Mouse (Mus musculus) spleen, adult 12 weeks (tissue): ENCODE measurements around the gene Arsg.

Experiments
- DNase-seq: peaks from one replicate; pipeline ENCODE4 v3.0.0; 2022; ENCODE audit warnings: low spot score

Arsg gene

DNA sequence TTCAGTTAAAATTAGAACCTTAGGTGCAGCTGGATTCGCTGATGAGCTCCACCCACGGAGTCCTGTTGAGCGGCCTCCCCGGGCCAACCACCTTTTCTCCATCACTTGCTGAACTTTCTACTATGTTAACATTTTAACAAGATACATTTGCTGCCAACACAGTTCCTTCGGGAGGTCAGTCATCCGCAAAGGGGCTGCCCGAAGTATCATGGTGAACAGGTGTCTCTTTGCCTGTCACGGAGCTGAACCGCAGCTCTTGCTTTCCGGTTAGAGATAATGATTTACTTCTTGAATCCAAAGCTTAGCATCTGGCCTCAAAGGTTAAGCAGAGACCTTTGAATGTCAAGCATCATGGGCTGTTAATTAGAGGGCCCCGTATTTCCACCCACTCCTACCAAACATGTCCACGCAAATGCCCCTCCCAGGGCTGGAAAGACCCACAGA lies 72.5 kb downstream of the Arsg start:
- no peak for DNase-seq

DNA sequence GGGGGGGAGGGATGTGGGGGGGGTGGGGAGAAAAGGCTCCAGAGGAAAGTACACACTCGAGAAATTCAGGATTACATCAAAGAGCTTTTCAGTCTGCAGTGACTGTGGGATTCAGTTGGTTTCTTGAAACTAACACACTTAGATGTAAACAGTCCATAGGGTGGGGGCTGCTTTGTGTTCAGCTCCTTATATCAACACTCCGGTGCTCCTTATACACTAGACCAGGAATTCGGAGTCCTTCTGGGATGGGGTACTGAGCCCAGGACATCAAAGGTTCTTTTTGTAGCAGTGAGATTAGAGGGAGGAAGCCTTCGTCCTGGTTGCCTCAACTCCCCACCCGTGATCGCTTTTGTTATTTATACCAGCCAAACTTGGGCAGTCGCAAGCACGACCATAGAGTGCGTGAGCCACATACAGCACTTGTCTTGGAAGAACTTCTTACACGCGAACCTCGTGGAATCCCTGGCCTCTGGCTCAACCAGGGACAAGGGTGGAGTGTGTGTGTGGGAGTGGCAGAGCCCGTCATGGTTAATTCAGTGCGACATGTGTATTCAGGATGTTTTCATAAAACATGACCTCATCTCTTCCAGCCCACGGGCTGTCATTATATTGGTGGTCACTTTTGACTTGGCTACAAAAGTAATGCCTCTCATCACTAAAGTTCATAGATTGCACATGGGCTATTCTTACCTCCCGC lies 73.3 kb downstream of the Arsg start:
- no peak for DNase-seq

GRCm38 (mm10) chr11:109547652-109548051 lies 74.5 kb downstream of the Arsg start:
- no peak for DNase-seq

DNA sequence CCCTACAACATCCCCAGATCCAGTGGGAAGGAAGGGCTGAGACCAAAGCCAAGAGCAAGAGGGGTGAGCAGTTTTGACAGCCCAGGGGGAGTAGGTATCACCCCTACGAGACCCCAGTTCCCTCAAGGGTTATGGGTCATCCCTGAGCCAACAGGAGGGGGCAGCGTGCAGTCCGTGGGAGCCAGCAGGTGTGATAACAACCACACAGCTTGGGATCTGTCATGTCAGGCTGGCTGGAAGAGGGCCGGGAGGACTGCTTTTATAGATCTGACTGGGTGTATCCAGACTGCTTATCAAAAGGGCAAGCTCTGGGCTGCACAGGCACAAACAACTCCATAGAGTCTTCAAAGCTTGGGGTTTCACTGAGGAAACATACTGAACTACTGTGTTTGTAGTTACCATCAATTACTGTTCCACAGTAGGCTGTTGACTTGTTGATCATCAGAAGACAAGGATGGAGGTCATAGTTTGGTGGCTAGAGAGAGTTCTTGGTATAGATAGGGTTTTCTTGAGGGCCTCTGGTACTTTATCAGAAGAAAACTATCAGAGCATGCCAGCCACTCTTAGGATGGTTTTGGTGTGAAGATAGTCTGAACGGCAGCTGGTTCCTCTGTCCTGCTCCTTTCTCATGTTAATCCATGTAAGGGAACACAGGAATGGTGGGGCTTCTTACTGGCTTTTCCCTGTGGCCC lies 76.6 kb downstream of the Arsg start:
- DNase-seq: peak; percentile 70

- DNase-seq: no peak
These were observed 80.7 kb downstream of the Arsg start for GRCm38 (mm10) chr11:109553921-109554320.

- DNase-seq: no peak
These were observed 81.3 kb downstream of the Arsg start for GRCm38 (mm10) chr11:109554443-109554842.

- no peak for DNase-seq
These were observed 83.0 kb downstream of the Arsg start for GRCm38 (mm10) chr11:109556130-109556529.

DNA sequence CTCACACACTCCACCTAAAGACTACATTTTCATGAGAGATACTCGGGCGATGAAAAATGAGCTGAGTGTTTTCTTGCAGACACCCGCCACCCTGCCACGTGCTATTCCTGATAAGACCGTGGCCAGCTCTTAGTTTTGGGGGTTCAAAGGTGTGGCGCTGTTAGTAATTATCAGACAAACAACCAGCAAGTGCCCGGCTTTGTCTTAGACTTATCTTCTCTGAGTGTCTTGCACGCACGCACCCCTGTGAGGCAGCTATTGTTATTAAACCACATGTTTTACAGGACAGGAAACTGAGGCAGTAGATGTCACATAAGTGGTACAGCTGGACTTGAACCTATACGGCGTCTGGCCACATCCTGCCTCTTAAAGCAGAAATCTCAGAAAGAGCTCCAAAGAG lies 84.2 kb downstream of the Arsg start:
- DNase-seq: peak; percentile 55

- no peak for DNase-seq
These were observed 86.1 kb downstream of the Arsg start for GRCm38 (mm10) chr11:109559241-109559640.

GRCm38 (mm10) chr11:109560793-109561257 lies 87.7 kb downstream of the Arsg start:
- DNase-seq: peak; percentile 53

DNA sequence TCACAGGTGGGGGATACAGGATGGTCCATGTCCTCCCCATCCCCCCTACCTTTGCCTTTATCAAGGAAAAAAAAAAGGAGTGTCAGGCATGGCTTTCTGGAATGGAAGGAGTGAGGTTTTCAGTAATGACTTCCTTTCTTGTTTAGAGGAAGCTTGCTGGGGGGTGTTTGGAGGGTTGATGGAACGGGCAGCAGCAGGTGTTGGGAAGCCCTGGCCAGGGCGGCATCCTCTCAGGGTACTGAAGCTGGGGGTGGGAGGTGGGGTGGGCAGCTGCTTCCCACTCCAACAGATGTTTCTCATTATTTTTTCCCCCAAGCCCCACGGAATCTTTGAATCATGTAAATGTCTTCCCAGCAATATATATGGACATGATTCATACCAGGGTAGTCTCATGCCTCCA lies 88.3 kb downstream of the Arsg start:
- DNase-seq: no peak

DNA sequence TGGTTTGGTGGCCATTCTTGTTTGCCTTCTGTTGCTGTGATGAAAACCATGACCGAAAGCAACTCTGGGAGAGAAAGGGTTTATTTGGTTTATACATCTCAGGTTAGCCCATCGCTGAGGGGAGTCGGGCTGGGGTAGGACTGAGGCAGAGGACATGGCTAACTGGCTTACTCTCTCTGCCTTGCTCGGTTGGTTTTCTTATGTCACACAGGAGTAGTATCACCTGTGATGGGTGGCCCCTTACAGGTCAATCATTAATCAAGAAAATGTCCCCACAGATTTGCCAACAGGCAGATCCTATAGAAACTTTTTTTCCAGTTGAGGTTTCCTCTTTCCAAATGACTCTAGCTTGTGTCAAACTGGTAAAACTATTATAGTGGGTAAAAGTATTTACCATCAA lies 90.5 kb downstream of the Arsg start:
- no peak for DNase-seq

GRCm38 (mm10) chr11:109564466-109565214 lies 91.5 kb downstream of the Arsg start:
- DNase-seq: no peak

DNA sequence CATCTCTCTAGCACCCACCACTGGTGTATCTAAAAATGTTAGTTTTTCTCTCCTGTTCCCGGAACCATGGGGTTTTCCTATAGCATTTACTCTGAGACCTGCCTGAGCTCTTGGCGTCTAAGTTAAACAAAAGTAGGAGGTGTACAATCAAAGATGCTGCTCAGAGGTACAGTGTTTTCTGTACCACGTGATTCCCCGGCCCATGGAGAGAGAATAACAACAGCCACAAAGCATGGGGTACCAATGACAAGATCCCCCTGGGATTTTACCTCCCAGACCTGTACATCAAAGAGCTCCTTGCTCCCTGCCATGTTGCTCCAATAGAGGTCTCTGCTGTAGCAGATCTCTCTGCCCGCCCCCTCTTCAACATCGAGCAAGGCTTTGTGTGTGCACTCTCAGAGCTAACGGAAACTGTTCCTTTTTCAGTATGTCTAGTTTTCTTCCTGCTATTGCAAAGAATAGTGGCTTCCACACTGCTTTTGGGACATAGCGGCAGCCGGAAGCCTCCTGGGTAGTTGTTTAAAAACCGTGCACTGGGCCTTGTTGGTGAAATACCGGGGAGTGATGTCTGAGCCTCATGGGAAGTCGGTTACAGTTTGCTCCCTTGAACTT lies 95.9 kb downstream of the Arsg start:
- no peak for DNase-seq

DNA sequence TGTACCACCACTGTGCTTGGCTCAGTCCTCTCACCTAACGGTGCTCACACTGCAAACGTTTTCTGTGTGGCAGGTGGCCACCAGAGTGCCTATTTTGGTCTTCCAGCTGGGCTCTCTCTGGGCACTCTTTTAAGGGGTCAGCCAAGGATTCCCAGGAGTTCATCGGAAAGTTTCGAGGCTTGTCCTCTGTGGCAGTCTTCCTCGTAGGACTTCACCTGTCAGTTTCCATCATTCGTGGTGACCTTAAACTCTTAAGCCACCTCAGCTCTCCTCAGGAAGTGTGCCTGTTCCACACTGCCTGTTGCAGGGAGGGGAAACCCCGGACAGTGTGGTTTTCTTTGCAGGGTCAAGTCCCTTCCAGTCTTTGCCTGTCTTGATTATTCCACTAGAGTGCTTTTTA lies 96.6 kb downstream of the Arsg start:
- DNase-seq: no peak

- DNase-seq: no peak
These were observed 98.9 kb downstream of the Arsg start for GRCm38 (mm10) chr11:109572051-109572450.

DNA sequence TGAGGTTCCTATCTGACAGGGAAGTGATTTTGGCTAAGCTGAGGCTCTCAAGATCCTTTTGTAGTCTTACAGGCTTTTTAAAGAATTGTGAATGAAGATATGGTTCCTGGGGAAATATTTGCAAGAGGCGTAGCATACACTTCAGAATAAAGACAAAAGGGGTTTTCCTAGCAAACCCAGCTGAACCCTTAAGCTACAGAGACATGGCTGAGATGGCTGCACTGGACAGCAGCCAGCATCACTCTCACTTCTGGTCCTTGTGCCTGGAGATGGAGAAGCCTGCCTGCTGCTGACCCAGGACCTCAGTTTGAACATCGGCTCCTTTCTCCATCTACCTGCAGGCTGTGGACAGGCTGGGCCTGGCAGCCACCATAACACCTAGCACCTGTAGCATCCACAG lies 101.4 kb downstream of the Arsg start:
- no peak for DNase-seq

- DNase-seq: no peak
These were observed 102.7 kb downstream of the Arsg start for GRCm38 (mm10) chr11:109575832-109576231.

GRCm38 (mm10) chr11:109578536-109578935 lies 105.4 kb downstream of the Arsg start:
- no peak for DNase-seq

GRCm38 (mm10) chr11:109579999-109580398 lies 106.8 kb downstream of the Arsg start:
- DNase-seq: no peak

DNA sequence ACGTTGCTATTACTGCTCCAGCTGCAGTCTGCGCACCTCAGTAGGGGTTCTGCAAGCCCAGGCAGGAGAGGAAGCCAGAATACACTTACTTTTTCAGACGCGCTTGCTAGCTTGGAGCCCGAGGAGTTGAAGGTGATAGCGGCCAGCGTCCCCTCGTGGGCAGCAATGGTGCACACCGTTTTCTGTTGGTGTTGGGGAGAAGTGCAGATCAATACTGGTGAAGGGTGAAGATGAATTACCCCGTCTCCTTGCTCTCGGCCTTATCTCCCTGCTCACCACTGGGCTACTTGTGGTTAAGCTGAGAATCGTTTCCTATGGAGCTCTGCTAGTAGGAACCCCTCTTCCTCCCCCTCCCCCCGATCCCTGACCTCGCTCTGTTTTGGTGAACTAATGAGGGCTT lies 110.8 kb downstream of the Arsg start:
- no peak for DNase-seq
